Mouse (Mus musculus): ENCODE data around the gene Agrp.
"Not testable (repeated sequence)": the region's sequence is repeated elsewhere in the genome, so short reads cannot be mapped to it uniquely, and the experiment has no call there.

The Agrp gene

DNA sequence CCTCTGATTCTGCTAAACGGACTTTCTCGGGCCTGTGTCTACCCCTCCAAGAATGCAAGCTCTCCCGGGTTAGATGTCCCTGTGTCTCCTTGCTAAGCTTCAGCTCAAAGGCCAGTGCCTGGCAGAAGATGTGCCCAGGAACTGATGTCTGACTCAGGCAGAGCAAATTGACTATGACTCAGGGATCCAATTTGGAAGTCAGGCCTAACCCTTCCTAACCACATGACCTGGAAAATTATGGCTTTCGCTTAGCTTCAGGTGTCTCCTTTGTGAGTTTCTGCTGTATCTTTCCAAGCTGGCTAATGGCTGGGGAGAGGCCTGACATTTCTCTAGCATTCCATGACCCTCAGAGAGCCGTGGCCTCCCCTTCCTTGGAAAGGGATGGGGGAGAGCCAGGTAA is 35.9 kb downstream of the Agrp start:
- DNase-seq (ENCODE audit: low read depth, low spot score), result no peak

DNA sequence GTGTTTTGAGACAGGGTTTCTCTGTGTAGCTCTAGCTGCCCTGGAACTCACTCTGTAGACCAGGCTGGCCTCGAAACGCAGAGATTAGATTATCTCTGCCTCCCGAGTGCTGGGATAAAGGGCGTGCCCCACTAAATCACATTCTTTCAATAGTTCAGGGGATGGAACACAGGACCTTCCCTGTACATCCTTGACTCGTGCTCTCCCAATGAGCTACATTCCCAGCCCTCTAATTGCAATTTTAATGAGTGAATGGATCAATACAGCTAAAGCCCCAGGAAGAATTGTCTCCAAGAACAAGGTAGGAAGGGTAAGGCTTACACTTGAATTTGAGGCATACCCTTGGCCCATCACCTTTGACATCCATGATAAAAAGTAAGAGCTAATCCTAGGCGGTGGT is 38.4 kb downstream of the Agrp start:
- DNase-seq (ENCODE audit: low read depth, low spot score), result no peak

DNA sequence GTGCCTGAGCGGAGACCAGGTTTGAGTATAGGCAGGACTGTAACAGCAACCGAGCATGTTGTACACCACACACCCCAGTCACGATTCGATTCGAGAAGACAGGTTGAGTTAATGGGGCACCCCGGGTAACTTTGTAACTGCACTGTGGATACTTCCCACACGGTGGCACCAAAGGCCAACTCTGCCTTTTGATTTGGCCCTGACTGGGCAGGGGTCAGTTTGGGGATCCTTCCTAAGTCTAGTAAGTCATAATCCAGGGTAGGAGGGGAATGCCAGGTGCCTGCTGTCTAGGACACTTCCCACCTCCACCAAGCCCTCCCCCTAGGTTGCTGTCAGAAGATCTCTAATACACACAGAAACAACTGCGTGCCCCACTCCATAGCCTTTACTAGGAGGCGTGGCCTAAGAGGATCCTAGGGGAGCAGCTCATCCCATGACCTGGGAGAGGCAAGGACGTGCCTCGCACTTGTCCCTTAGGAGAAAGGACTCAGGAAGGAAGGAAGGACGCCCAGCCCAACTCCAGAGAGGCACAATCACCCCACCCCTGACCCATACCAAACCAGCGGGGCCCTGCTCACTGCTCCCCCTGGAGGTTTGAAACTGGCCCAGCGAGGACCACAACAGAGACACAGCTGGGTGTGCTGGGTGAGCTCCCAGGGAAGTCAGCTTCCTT is 40.7 kb downstream of the Agrp start:
- peak; percentile 52 for DNase-seq (ENCODE audit: low read depth, low spot score)

DNA sequence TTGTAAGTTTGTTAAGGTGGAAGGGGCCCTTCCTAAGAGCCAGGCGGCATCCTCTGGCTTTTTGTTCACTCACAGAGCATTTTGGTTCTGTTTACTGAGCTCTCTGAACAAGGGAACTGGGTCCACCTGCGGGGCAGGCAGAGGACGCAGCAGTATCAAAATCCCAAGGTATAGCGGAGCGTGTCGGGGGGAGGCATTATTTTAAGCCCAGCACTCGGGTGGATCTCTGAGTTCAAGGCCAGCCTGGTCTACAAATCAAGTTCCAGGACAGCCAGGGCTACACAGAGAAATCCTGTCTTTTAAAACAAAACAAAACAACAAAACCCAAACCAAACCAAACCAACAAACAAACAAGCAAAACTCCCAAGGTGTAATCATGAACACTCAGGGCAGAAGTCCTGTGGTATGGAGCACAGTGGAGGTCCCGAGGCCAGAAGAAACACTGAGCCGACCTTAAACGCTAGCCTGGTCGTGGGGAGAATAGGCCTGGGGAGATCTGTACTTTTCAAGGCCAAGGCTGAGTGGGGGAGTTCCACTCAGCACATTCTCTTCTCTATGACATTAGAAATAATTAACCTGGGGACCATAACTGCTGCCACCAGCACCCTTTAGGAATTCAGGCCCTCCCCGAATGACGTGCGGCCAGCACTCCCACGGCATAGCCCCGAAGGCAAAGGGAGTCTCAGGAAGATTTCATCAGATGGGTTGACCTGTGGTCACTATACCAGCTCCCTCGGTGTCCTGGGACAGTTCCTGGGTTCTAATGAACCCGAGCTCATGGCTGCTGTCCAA is 42.5 kb downstream of the Agrp start:
- no peak for DNase-seq (ENCODE audit: low read depth, low spot score)

GRCm38 (mm10) chr8:105593859-105594258 is 43.3 kb downstream of the Agrp start:
- no peak for DNase-seq (ENCODE audit: low read depth, low spot score)

GRCm38 (mm10) chr8:105592431-105592830 is 44.8 kb downstream of the Agrp start:
- no peak for DNase-seq (ENCODE audit: low read depth, low spot score)

- DNase-seq (ENCODE audit: low read depth, low spot score), result no peak
Measured at GRCm38 (mm10) chr8:105579719-105580118, 57.5 kb downstream of the Agrp start.

- DNase-seq (ENCODE audit: low read depth, low spot score), result no peak
Measured at GRCm38 (mm10) chr8:105575538-105575937, 61.7 kb downstream of the Agrp start.

DNA sequence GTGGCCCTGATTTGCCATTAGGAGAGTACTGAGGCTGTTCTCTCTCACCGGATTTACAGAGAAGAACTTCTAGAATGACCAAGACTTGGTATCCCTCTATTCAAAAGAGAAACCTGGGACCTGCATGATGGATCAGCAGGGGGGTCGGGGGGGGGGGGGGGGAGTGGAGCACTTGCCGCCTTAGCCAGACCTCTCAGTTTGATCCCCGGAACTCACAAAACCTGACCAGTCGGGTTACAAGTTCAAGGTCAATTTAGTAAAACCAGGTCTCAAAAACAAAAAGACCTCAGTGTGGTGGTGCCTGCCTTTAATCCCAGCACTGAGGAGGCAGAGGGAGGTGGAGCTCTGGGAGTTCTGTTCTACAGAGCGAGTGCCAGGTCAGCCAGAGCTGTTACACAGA is 62.5 kb downstream of the Agrp start:
- no peak for DNase-seq (ENCODE audit: low read depth, low spot score)

GRCm38 (mm10) chr8:105573427-105573826 is 63.8 kb downstream of the Agrp start:
- DNase-seq (ENCODE audit: low read depth, low spot score), result peak; percentile 56

GRCm38 (mm10) chr8:105571810-105572209 is 65.4 kb downstream of the Agrp start:
- no peak for DNase-seq (ENCODE audit: low read depth, low spot score)

GRCm38 (mm10) chr8:105566703-105567595 is 70.2 kb downstream of the Agrp start:
- DNase-seq (ENCODE audit: low read depth, low spot score), result no peak

GRCm38 (mm10) chr8:105565952-105566702 is 71.1 kb downstream of the Agrp start, which contains the start of gene Atp6v0d1:
TSS of gene Atp6v0d1 (minus strand) at chr8:105566047.
- DNase-seq (ENCODE audit: low read depth, low spot score), result peak; percentile 100

DNA sequence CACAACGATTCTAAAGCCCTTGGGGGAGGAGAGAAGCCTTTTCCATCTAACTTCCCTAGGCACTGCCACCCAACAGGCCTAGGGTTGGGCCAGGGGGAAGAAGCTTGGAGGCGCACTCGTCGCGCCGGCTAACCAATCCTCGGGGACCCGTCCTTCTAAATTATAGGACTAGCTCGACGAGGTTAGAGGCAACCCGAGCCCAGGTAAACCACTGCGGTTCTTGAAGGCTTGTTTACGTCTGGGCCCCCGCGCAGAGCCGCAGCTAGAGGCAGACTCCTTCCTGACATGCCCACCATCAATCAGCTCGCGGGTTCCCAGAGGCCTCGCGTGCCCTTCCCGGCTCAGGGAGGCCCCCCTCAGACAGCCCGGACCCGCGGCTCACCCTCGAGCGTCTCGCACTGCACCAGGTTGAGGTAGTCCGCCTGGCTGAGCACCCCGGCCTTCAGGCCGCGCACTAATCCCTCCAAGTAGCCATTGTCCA is 71.8 kb downstream of the Agrp start:
- peak; percentile 29 for DNase-seq (ENCODE audit: low read depth, low spot score)

GRCm38 (mm10) chr8:105564573-105565229 is 72.5 kb downstream of the Agrp start:
- DNase-seq (ENCODE audit: low read depth, low spot score), result not testable (repeated sequence)

DNA sequence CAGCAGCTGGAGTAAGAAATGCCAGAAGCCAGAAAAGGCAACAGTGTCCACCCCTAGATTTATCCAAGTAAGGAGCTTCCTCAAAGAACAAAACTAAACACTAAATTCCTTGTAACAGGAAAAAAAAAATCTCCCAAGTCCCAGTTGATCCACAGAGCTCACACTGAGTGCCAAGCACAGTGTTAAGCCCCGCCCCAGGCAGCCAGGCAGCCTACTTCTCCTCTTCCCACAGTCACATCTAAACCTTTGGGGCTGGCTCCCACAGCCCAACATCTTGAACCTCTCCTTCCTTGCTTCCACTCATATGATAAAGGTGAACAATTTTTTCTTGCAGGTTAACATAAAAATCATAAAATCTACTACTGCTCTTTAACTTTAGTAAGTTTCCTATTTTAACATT is 73.3 kb downstream of the Agrp start:
- no peak for DNase-seq (ENCODE audit: low read depth, low spot score)

- DNase-seq (ENCODE audit: low read depth, low spot score), result no peak
Measured at GRCm38 (mm10) chr8:105562863-105563262, 74.3 kb downstream of the Agrp start.

GRCm38 (mm10) chr8:105555230-105555629 is 82.0 kb downstream of the Agrp start:
- DNase-seq (ENCODE audit: low read depth, low spot score), result no peak

DNA sequence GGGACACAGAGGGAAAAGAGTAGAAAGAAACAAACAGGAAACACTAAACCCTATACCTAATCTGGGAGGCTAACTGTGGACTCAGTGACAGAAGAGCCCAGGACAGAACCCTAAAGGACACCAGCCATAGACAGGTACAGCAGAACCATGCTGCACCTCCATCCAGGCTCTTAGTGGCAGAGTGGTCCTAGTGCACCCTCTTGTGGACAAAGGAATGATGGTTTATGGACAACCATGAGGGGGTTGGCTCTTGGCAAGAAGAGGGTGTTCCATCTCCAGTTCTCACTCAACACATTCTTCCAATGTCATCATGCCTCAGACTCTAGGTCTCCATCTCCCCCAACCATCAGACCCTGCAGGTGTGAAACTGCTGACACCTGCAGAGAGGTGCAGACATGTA is 83.1 kb downstream of the Agrp start:
- peak; percentile 73 for DNase-seq (ENCODE audit: low read depth, low spot score)

DNA sequence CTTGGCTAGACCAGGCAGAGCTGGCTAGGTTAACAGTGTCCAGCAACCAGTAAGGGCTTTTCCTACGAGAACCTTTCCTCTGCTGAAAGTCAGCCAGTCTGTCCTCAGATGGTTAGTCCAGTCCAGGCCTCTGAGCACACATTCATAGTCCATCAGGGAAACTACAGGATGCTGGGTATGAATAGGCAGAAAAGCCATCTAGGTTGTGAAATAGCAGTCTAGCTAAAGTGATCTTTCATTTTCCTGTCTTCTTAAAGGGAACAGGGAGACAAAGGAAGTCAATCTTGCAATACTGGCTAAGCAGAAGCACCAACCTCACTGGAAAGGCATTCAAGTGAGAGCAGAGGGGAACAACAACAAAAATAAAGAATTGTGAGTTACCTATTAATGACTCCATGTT is 84.4 kb downstream of the Agrp start:
- DNase-seq (ENCODE audit: low read depth, low spot score), result no peak

- no peak for DNase-seq (ENCODE audit: low read depth, low spot score)
Measured at GRCm38 (mm10) chr8:105552032-105552431, 85.2 kb downstream of the Agrp start.
